Mouse (Mus musculus): Measurements from ENCODE around the gene Psenen.
A peak's percentile ranks its signal among the peaks of the same experiment; 100 is the strongest.

- no peak for TF ChIP-seq POLR2A (IDR thresholded peaks at IDR 0.05; ENCODE audit: control insufficient read depth, extremely low read depth, insufficient read depth, low read length, poor library complexity)
- TF ChIP-seq CTCF (IDR thresholded peaks at IDR 0.05; ENCODE audit: borderline replicate concordance, control insufficient read depth, extremely low read depth, insufficient read depth, low read length, poor library complexity), result 0 out of 2 replicates have a peak, but pooled peaks have one; percentile 56
Measured at GRCm38 (mm10) chr7:30607706-30608309, 44.4 kb upstream of the Psenen start.
